Mouse (Mus musculus) midbrain, embryonic 12.5 days (tissue): Measurements from ENCODE around the gene Cyp2ab1. TPM values are rescaled to one million over a fixed set of nuclear protein-coding genes. Genes with fewer than 3 reads are reported as not detected.

Experiments used
- ATAC-seq: fragments of 200-750 bp; cut with Nextera tagmentation; 2 replicates; pipeline ENCODE4 v1.8.0; 2017; ENCODE audit warnings: low read depth, moderate TSS enrichment, moderate library complexity; ENCODE audit not compliant: low FRiP score
- H3K27ac ChIP-seq: fragments of 300-500 bp; sonication (generic); replicated peaks from 2 replicates; pipeline ENCODE4 v1.5.1; 2016; ENCODE audit warnings: mild to moderate bottlenecking
- H3K27me3 ChIP-seq: fragments of 300-500 bp; sonication (generic); 2 replicates; pipeline ENCODE4 v1.6.1; 2016; ENCODE audit warnings: mild to moderate bottlenecking
- H3K36me3 ChIP-seq: fragments of 300-500 bp; sonication (generic); 2 replicates; pipeline ENCODE4 v1.6.1; 2016
- H3K4me1 ChIP-seq: fragments of 300-500 bp; sonication (generic); 2 replicates; pipeline ENCODE4 v1.6.1; 2016
- H3K4me2 ChIP-seq: fragments of 300-500 bp; sonication (generic); replicated peaks from 2 replicates; pipeline ENCODE4 v1.6.1; 2016; ENCODE audit warnings: mild to moderate bottlenecking, moderate library complexity
- H3K4me3 ChIP-seq: fragments of 300-500 bp; sonication (generic); 2 replicates; pipeline ENCODE4 v1.5.1; 2016; ENCODE audit warnings: mild to moderate bottlenecking
- H3K9ac ChIP-seq: fragments of 300-500 bp; sonication (generic); replicated peaks from 2 replicates; pipeline ENCODE4 v1.6.1; 2016; ENCODE audit warnings: mild to moderate bottlenecking, moderate library complexity
- H3K9me3 ChIP-seq: fragments of 300-500 bp; sonication (generic); 2 replicates; pipeline ENCODE4 v1.6.1; 2016; ENCODE audit warnings: mild to moderate bottlenecking
- WGBS: fragments of 180-500 bp; shearing (Covaris S2); methylation state at CpG from one replicate; pipeline ENCODE4 v1.1.7; 2016; 5-methylcytosine and 5-hydroxymethylcytosine counted together
- polyA plus RNA-seq: library from polyadenylated mRNA; unstranded; fragments of >200 nt; fragmentation: Nextera tagmentation; extraction: Ambion mirVana; gene quantifications from 2 replicates; pipeline ENCODE4 v1.2.1, GENCODE M21; 2016

Cyp2ab1 gene
- polyA plus RNA-seq, 1 experiment from 2014 or later, result not detected

GRCm38 (mm10) chr16:20323907-20324306 is 1.3 kb downstream of the Cyp2ab1 start:
- Histone ChIP-seq H3K27ac (no peak overlapping the region), H3K27me3 (no peaks in the 10 kb centered on the region), H3K4me2 (no peak overlapping the region), H3K4me3 (no peak overlapping the region), H3K9ac (no peak overlapping the region), H3K9me3 (no peaks in the 10 kb centered on the region), H3K4me1 (no peaks in the 10 kb centered on the region), H3K36me3 (peaks cover 8% of the 10 kb centered on the region; the same call in 1 of the 2 replicates)
- no peak for ATAC-seq
- 81% methylated on average over 5 of the region's 5 CpGs for WGBS

- Histone ChIP-seq H3K9ac (no peak overlapping the region), H3K27me3 (no peaks in the 10 kb centered on the region), H3K36me3 (no peaks in the 10 kb centered on the region), H3K27ac (no peak overlapping the region), H3K4me2 (no peak overlapping the region), H3K9me3 (no peaks in the 10 kb centered on the region), H3K4me3 (no peak overlapping the region), H3K4me1 (no peaks in the 10 kb centered on the region)
- WGBS, result 88% methylated on average over 4 of the region's 4 CpGs
- no peak for ATAC-seq
These were observed 2.9 kb downstream of the Cyp2ab1 start for GRCm38 (mm10) chr16:20322274-20322673.

GRCm38 (mm10) chr16:20316770-20317169 is 8.4 kb downstream of the Cyp2ab1 start:
- Histone ChIP-seq H3K4me2 (no peak overlapping the region), H3K9ac (no peak overlapping the region)
- no peak for ATAC-seq

GRCm38 (mm10) chr16:20315266-20315665 is 9.9 kb downstream of the Cyp2ab1 start:
- no peak overlapping the region for H3K9ac ChIP-seq
- no peaks in the 10 kb centered on the region for H3K27me3 ChIP-seq
- H3K27ac ChIP-seq, result no peak overlapping the region
- no peaks in the 10 kb centered on the region for H3K9me3 ChIP-seq
- H3K36me3 ChIP-seq, result no peaks in the 10 kb centered on the region
- no peak for ATAC-seq
- no peak overlapping the region for H3K4me2 ChIP-seq
- H3K4me1 ChIP-seq, result no peaks in the 10 kb centered on the region
- 82% methylated on average over 4 of the region's 4 CpGs for WGBS
- H3K4me3 ChIP-seq, result no peak overlapping the region

More at GRCm38 (mm10) chr16:20316770-20317169, 8.4 kb downstream of the Cyp2ab1 start:
- H3K4me1 ChIP-seq, result no peaks in the 10 kb centered on the region
- no peak overlapping the region for H3K4me3 ChIP-seq
- no peaks in the 10 kb centered on the region for H3K9me3 ChIP-seq
- WGBS, result 86% methylated on average over 6 of the region's 6 CpGs
- no peak overlapping the region for H3K27ac ChIP-seq
- H3K36me3 ChIP-seq, result no peaks in the 10 kb centered on the region
- no peaks in the 10 kb centered on the region for H3K27me3 ChIP-seq

GRCm38 (mm10) chr16:20312272-20312671 is 12.9 kb downstream of the Cyp2ab1 start:
- H3K9ac ChIP-seq, result no peak overlapping the region
- H3K27ac ChIP-seq, result no peak overlapping the region
- no peaks in the 10 kb centered on the region for H3K36me3 ChIP-seq
- H3K27me3 ChIP-seq, result no peaks in the 10 kb centered on the region
- no peaks in the 10 kb centered on the region for H3K9me3 ChIP-seq
- WGBS, result 67% methylated on average over 14 of the region's 14 CpGs
- no peak overlapping the region for H3K4me2 ChIP-seq
- no peak for ATAC-seq
- H3K4me1 ChIP-seq, result no peaks in the 10 kb centered on the region
- no peak overlapping the region for H3K4me3 ChIP-seq

- peak; percentile 87 for ATAC-seq
- Histone ChIP-seq H3K4me3 (peak within 1 kb of the TSS; percentile 86), H3K27ac (peak within 1 kb of the TSS; percentile 31; the same call in 1 of the 2 replicates), H3K9ac (peak within 1 kb of the TSS; percentile 80), H3K27me3 (no peaks in the 10 kb centered on the region), H3K36me3 (peaks cover 13% of the 10 kb centered on the region), H3K4me2 (peak within 1 kb of the TSS; percentile 80), H3K9me3 (no peaks in the 10 kb centered on the region), H3K4me1 (peaks cover 17% of the 10 kb centered on the region)
- WGBS, result under 1% methylated on average over 52 of the region's 52 CpGs
These were observed 23.2 kb downstream of the Cyp2ab1 start, which contains the start of gene Parl for GRCm38 (mm10) chr16:20301770-20302649. Gene Parl (minus strand): TSS chr16:20302387.

- H3K9me3 ChIP-seq, result no peaks in the 10 kb centered on the region
- H3K27ac ChIP-seq, result no peak overlapping the region
- H3K4me1 ChIP-seq, result peaks cover 17% of the 10 kb centered on the region
- H3K36me3 ChIP-seq, result peaks cover 30% of the 10 kb centered on the region
- H3K4me2 ChIP-seq, result peak overlapping the region; percentile 80; the same call in 1 of the 2 replicates
- H3K4me3 ChIP-seq, result 0 out of 2 replicates have a peak overlapping the region, but pooled peaks have one; percentile 86
- H3K27me3 ChIP-seq, result no peaks in the 10 kb centered on the region
- WGBS, result 90% methylated on average over 2 of the region's 2 CpGs
- no peak overlapping the region for H3K9ac ChIP-seq
- ATAC-seq, result no peak
These were observed 25.1 kb downstream of the Cyp2ab1 start for GRCm38 (mm10) chr16:20300076-20300475.

GRCm38 (mm10) chr16:20280238-20280637 is 45.0 kb downstream of the Cyp2ab1 start:
- H3K4me3 ChIP-seq, result no peak overlapping the region
- no peaks in the 10 kb centered on the region for H3K4me1 ChIP-seq
- H3K9ac ChIP-seq, result no peak overlapping the region
- no peaks in the 10 kb centered on the region for H3K9me3 ChIP-seq
- no peak overlapping the region for H3K27ac ChIP-seq
- 90% methylated on average over 4 of the region's 4 CpGs for WGBS
- no peaks in the 10 kb centered on the region for H3K27me3 ChIP-seq
- H3K4me2 ChIP-seq, result no peak overlapping the region
- ATAC-seq, result no peak
- H3K36me3 ChIP-seq, result peaks cover 67% of the 10 kb centered on the region

- no peak for ATAC-seq
- no peak overlapping the region for H3K4me2 ChIP-seq
- no peaks in the 10 kb centered on the region for H3K9me3 ChIP-seq
- no peak overlapping the region for H3K27ac ChIP-seq
- H3K4me1 ChIP-seq, result no peaks in the 10 kb centered on the region
- WGBS, result 98% methylated on average over 5 of the region's 5 CpGs
- peaks cover 60% of the 10 kb centered on the region for H3K36me3 ChIP-seq
- H3K9ac ChIP-seq, result no peak overlapping the region
- H3K27me3 ChIP-seq, result no peaks in the 10 kb centered on the region
- no peak overlapping the region for H3K4me3 ChIP-seq
These were observed 45.8 kb downstream of the Cyp2ab1 start for GRCm38 (mm10) chr16:20279395-20279794.

GRCm38 (mm10) chr16:20272994-20273393 is 52.2 kb downstream of the Cyp2ab1 start:
- H3K27ac ChIP-seq, result no peak overlapping the region
- no peak for ATAC-seq
- 12% methylated on average over 3 of the region's 3 CpGs for WGBS
- H3K4me2 ChIP-seq, result no peak overlapping the region
- H3K36me3 ChIP-seq, result peaks cover 2% of the 10 kb centered on the region
- H3K4me1 ChIP-seq, result no peaks in the 10 kb centered on the region
- no peaks in the 10 kb centered on the region for H3K27me3 ChIP-seq
- H3K4me3 ChIP-seq, result no peak overlapping the region
- H3K9ac ChIP-seq, result no peak overlapping the region
- no peaks in the 10 kb centered on the region for H3K9me3 ChIP-seq

GRCm38 (mm10) chr16:20271339-20271738 is 53.9 kb downstream of the Cyp2ab1 start:
- no peak overlapping the region for H3K27ac ChIP-seq
- no peak overlapping the region for H3K4me3 ChIP-seq
- no peaks in the 10 kb centered on the region for H3K4me1 ChIP-seq
- no peaks in the 10 kb centered on the region for H3K27me3 ChIP-seq
- H3K4me2 ChIP-seq, result no peak overlapping the region
- 84% methylated on average over 4 of the region's 4 CpGs for WGBS
- H3K36me3 ChIP-seq, result no peaks in the 10 kb centered on the region
- no peak for ATAC-seq
- H3K9me3 ChIP-seq, result no peaks in the 10 kb centered on the region
- H3K9ac ChIP-seq, result no peak overlapping the region

- H3K36me3 ChIP-seq, result no peaks in the 10 kb centered on the region
- no peak overlapping the region for H3K4me2 ChIP-seq
- no peak overlapping the region for H3K9ac ChIP-seq
- no peaks in the 10 kb centered on the region for H3K4me1 ChIP-seq
- no peak overlapping the region for H3K27ac ChIP-seq
- no peak overlapping the region for H3K4me3 ChIP-seq
- no peaks in the 10 kb centered on the region for H3K27me3 ChIP-seq
- no peaks in the 10 kb centered on the region for H3K9me3 ChIP-seq
- WGBS, result 85% methylated on average over 7 of the region's 7 CpGs
- no peak for ATAC-seq
These were observed 60.1 kb downstream of the Cyp2ab1 start for GRCm38 (mm10) chr16:20265089-20265488.
